Mouse (Mus musculus): Measurements from ENCODE around the gene Gprc5c.

DNA sequence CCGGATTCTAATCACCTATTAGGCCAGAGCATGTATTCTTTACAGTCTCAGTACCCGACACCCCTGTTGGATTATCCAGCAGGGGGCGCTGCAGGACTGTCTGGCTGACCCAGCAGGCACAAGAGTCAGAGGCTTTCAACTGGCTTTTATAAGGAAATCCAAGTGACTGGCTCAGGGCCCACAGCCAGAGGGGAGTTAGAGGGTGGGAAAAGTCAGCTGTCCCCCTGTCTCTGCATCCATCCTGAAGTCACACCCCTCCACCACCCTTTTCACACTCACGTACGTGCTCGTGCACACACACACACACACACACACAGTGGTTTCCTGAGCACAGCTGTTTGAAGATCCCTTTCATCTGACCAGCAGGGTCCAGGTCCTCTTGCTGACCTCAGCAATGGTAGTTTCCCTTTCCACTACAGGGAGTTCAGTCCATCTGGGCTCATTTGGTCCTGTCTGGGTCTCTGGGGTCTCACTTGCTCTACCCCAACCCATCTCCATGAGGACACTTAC lies 38.2 kb upstream of the Gprc5c start:
- TF ChIP-seq POLR2A (IDR thresholded peaks at IDR 0.05; ENCODE audit: borderline replicate concordance, extremely low read depth, low read depth, low read length) (no peak), CTCF (IDR thresholded peaks at IDR 0.05; ENCODE audit: insufficient read depth, low read length) (peak; percentile 82)

All from lung, adult 2 months (tissue).